Mouse (Mus musculus) thymus, postnatal 14 days (tissue): Measurements from ENCODE around the gene Ddah2.

ENCODE experiments used
- DNase-seq: peaks from one replicate; pipeline ENCODE4 v3.0.0; 2021

The Ddah2 gene

DNA sequence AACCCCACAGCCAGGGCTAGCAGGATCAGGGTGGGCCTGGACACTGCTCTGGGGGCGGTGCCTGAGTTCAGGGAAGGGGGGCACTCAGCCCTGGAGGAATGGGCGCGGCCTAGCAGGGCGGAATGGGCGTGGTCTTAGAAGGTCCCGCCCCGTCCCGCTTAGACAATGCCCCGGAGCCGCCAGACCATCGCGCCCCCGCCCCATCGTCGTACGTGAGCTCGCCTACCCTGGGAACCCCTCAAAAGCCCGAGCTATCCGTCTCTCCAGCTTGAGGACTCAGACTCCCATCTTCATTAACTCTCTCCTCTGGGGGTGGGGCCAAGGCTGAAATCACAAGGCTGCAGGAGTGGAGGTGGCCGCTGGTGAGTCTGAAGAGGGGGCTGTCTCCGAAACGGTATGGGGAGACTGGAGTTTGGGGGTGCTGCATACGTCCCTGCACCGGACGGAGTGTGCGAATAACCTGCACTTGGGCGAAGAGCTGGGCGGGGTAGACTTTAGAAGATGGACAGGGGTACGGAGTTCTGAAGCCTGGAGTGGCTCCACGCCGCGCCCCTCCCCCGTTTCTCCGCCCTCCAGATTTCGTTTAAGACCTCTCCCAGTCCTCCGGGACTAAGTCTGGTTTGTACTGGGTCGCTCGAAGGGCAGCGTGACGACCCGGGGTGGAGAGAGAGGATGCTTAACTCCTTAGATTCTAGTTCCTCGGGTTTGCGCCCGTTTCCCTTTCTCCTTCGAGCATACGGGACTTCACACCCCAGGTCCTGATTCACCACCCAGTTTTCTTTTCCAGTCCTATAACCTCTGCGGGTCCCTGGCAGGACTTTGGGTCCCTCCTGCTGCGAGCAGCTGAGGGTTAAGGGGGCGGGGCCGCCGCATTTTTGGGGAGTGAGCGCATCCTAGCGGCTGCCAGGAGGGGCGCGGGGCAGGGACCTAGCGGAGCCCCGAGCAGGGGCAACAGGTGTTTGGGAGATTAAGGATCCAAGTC lies at the start of gene Ddah2:
TSS of gene Ddah2 (plus strand) at position 125 of the 982 bp plus-strand sequence.
- DNase-seq, result peak; percentile 94

- DNase-seq, result no peak
These were observed 49.2 kb upstream of the Ddah2 start for GRCm38 (mm10) chr17:35009586-35009985.

DNA sequence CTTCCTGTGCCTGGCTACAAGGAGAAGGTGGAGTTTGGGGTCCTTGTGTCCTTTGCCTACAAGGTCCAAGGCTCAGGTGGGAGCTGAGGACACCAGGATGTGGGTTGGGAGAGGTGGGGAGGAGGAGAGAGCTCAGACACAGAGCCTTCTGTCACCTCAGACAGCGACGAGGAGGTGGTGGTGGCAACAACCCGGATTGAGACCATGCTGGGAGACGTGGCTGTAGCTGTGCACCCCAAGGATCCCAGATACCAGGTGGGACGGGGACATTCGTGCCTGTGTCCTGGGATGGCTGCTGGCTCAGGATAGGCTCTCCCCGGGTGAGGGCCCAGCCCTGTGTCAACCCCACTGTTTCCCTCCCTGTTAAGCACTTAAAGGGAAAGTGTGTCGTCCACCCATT lies 47.4 kb upstream of the Ddah2 start:
- DNase-seq, result peak; percentile 2

DNA sequence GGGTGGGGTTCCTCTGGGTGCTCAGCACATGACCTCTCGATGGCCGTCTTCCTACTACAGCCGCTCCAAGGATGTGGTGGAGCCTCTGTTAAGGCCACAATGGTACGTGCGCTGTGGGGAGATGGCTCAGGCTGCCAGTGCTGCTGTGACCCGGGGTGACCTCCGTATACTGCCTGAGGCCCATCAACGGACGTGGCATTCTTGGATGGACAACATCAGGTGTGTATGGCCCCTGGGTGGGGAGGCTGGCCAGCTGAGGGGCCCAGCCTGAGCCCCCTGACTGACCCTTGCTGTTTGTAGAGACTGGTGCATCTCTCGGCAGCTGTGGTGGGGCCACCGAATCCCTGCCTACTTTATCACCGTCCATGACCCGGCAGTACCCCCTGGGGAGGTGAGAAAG lies 46.4 kb upstream of the Ddah2 start:
- DNase-seq, result no peak

GRCm38 (mm10) chr17:35013221-35013620 lies 45.6 kb upstream of the Ddah2 start:
- DNase-seq, result no peak

GRCm38 (mm10) chr17:35015296-35015695 lies 43.5 kb upstream of the Ddah2 start:
- DNase-seq, result no peak

DNA sequence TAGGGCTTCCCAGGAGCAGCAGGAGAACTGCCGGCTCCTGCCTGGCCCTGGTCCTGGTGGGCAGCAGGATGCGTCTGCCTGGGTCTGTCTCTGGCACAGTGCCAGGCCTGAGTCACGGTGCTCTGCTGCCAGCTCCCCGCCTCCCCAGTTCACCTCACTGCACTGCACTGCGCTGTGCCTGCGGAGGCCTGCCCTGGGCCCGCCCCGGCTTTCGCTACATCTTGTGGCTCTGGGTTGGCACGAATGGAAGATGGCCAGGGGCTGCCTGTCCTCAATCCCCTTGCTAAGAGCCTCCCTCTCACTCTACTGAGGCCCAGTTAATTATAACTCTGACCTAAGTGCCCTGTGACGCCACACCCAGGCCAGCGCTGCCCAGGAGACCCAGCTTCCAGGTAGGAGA lies 42.5 kb upstream of the Ddah2 start, which contains the start of gene Vwa7:
TSS of gene Vwa7 (plus strand) at position 204 of the 400 bp plus-strand sequence.
- DNase-seq, result no peak

DNA sequence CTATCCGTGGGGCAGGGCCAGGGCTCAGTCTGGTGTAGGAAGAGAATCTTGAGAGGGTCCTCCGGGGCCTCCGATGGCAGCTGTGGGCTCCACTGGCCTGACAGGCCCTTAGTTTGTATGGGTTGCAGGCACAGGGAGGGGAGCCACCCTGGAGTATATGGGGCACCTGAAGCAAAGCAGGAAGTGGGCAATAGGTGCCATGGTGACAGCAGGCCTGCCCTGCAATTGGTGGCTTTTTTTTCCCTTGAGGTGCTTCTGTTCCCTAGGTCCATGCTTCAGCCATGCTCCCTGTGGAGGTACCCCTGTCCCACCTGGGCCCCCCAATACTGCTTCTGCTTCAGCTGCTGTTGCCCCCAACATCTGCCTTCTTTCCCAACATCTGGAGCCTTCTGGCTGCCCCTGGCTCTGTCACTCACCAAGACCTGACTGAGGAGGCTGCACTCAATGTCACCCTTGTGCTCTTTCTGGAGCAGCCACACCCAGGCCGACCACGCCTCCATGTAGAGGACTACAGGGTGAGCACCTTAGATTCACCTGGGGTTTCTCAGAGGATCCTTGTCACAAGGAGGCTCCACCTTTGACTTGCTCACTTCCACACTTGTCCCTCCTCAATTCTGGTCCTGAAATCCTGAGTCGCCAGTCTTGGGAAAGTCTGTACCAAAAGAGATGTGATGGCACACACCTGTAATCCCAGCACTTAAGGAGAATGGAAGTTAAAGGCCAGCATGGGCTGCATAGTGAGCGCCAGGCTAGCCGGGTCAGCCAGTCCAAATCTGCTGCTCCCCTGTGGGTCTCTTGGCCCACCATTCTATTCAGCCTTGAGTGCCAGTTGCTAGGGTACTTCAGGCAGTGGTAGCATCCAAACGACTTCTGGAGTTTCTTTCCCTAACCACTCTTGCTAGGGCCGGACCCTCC lies 41.8 kb upstream of the Ddah2 start:
- peak; percentile 47 for DNase-seq

DNA sequence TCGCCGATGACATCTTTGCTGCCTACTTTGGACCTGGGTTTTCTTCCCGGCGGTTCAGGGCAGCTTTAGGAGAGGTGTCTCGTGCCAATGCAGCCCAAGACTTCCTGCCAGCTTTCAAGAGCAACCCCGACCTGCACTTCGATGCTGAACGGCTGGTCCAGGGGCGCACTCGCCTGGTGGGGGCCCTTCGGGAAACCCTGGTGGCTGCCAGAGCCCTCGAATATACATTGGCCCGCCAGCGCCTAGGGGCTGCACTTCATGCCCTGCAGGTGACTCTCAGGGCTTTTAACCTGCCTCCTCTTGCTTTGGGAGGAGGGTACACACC lies 41.2 kb upstream of the Ddah2 start:
- no peak for DNase-seq

DNA sequence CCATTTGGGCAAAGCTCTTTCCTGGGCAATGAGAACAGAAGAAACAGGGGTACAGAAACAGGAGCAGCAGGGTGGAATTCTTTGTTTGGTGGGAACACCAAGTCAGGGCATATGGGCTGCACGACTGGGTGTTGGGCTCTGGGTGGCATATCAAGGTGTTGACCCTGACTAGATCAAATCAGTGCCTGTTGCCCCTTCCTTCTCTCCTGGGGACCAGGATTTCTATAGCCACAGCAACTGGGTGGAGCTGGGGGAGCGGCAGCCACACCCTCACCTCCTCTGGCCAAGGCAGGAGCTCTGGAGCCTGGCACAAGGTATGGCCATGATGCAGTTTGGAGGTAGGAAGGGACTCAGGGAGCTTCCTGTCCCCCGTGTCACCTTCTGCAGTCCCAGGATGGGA lies 40.7 kb upstream of the Ddah2 start:
- DNase-seq, result no peak

GRCm38 (mm10) chr17:35019894-35020293 lies 38.9 kb upstream of the Ddah2 start:
- no peak for DNase-seq

- DNase-seq, result no peak
These were observed 38.3 kb upstream of the Ddah2 start for GRCm38 (mm10) chr17:35020551-35020950.

GRCm38 (mm10) chr17:35021163-35021808 lies 37.5 kb upstream of the Ddah2 start:
- DNase-seq, result peak; percentile 94

DNA sequence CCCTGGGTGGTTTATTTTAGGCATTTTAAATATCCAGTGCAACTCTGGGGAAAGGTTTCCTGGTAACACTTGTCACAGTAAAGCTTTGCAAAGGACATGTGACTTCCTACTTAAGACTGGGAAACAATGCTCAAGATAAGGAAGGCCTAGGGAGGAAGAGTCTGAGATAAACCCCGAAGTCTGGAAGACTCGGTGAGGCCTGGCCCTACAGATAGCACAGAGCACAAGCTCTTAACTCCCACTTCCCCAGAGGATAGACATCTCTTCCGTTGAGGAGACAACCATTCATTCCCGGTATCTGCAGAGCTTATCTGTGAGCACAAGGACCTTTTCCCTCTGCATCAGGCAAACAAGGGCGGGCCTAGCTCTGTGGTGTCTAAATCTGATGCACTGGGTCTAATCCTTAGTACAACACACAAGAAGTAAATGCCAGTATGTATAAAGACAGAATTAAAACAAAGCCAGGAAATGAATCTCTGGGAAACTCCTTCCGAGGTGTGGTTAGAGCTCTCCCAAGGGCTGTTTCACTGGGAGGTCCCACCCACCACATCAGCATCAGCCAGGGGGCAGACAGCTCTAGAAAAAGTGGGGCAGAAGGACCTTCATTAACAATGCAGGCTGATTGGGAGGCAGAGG lies 36.9 kb upstream of the Ddah2 start:
- no peak for DNase-seq

DNA sequence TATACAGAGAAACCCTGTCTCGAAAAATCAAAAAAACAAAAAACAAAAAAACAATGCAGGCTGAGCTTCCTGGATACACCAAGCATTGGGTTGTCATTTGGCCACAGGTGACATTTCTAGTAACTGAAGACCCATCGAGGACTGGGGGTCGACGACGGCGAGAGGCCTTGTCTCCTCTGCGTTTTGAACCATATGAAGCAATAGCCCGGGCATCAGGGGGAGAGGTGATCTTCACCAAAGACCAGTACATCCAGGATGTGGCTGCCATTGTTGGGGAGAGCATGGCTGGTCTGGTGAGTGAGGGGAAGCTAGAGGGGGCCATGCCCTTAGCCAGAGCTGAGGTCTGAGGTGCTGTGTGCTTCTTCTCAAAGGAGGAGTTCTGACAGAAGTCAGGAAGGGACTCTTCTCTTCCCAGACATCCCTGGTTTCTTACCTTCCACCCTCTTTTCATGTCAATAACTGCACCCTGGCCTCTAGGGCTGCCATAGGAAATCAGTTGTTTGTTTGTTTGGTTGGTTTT lies 36.2 kb upstream of the Ddah2 start:
- no peak for DNase-seq

DNA sequence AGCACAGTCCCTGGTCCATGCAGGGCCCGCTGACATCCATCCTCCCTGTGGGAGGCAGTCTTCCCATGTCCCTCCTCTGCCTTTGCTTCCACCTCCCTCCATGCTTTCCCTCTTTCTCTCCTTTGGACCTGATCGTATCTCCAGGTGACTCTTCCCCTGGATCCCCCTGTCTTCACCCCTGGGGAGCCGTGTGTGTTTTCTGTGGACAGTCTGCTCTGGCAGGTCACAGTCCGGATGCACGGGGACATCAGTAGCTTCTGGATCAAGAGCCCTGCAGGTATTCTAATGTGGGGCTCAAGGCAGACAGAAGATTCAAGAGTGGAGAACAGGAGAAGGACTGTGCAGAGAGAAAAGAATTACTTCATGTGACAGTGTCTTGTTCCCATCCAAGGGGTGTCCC lies 35.6 kb upstream of the Ddah2 start:
- DNase-seq, result no peak

GRCm38 (mm10) chr17:35023756-35024155 lies 35.1 kb upstream of the Ddah2 start:
- no peak for DNase-seq

DNA sequence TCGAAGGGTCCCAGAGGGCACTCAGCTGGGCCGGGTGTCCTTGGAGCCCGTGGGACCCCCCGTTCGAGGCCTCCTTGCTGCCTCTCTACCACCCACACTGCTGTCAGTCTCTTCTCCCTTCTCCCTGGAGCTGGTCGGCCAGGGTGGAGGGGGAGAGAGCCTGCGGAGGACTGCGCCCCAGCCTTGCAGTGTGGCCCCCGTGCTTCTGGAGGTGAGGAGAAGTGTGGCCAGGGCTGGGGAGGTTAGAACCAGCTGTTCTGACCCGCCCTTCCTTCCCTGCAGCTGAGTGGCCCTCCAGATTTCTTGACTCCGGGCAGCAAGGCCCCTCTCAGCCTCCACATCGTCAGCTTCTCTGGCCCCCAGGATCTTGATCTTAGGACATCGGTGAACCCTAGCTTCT lies 34.6 kb upstream of the Ddah2 start:
- DNase-seq, result no peak

GRCm38 (mm10) chr17:35024691-35025488 lies 33.9 kb upstream of the Ddah2 start:
- DNase-seq, result no peak

DNA sequence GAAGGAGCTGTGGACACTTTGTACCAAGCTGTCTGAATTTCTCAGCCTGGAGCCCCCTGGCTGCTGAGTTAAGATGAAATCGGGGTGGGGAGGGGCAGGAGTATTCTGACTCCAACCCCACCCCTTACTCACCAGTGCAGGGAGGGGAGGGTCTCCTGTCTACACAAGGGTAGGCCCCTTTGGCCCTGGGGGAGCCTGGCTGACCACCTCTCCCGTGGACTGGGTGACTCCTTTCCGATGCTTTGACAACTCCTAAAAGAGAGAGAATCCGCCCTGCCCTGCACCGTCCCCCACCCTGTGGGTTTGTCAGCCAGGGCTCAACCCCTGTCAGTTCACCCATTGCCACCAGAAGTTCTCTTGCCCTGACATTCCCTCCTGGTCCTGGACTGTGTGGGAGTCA lies 32.6 kb upstream of the Ddah2 start:
- no peak for DNase-seq

DNA sequence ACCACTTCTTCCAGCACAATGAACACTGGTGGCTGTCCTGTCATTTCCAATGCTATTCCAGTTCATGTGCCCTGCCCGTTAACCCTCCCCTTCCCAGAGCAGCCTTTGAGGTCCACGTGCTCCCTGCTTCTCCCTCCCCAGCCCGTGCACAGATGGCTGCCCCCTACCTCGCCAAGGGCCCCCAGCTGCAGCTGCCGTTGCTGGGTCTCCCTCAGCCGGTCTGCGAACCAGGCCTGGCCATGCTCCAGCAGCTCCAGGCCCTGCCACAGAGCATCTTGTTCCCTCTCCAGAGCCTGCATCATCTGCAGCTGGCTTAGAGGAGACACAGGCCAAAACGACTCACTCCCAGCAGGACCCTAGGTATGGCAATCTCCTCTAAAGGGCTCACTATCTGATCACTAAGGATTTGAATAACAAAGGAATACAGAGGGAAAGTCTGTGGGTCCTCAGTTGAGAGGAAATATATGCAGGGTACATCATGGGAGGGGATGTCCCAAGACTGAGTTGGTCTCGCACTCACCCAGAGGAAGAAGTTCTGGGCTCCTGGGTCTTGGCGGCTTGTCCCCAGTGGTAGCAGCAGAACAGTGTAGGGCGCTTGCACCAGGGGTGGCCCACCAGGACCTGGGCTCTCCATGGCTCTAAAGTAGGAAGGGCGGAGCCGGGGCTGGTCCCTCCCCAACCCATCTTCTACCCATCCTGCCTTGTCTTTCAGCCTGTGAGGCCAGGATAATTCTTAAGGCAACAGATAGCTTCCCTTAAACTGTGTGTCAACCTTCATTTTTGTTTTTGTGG lies 31.4 kb upstream of the Ddah2 start, which contains the start of gene Sapcd1:
TSS of gene Sapcd1 (minus strand) at position 740 of the 792 bp plus-strand sequence.
- peak; percentile 39 for DNase-seq
